10 mouse cellular contexts compared by ENCODE assay signal in genomic region chr12:70544850-70545510, GRCm38 (mm10).
A peak's percentile ranks its signal among the peaks of the same experiment; 100 is the strongest.
DNase-seq lines count a peak whose midpoint lies in the region; ATAC-seq and TF ChIP-seq lines count a peak whose summit lies in the region.
"Had no signal": no experiment of that assay in that cellular context is flagged by ENCODE, and none has a peak within 500 bp of the region (broad histone marks: within the 10 kb centered on the region; RNA-seq: fewer than 3 reads in every experiment).

No protein-coding gene starts in this region.

- no peaks in the 10 kb centered on the region for H3K9me3 ChIP-seq in lung, embryonic 16.5 days (ENCODE audit: control insufficient read depth, low read length)
- H3K9me3 ChIP-seq in forebrain, embryonic 14.5 days (replicated peaks; ENCODE audit: control insufficient read depth, low read length): no peaks in the 10 kb centered on the region
- no peaks in the 10 kb centered on the region for H3K9me3 ChIP-seq in forebrain, embryonic 16.5 days (ENCODE audit: control insufficient read depth, low read length)
- H3K9me3 ChIP-seq: heart, embryonic 13.5 days; neural tube, embryonic 13.5 days had no signal

- H3K27ac ChIP-seq in embryonic fibroblast, embryonic 13.5 days (ENCODE audit: insufficient read depth, low read length): peak overlapping the region; percentile 98
- H3K27ac ChIP-seq in lung, embryonic 16.5 days (ENCODE audit: low read length): no peak overlapping the region
- H3K27ac ChIP-seq in forebrain, embryonic 14.5 days (ENCODE audit: low read depth, low read length): no peak overlapping the region
- H3K27ac ChIP-seq in forebrain, embryonic 16.5 days (ENCODE audit: low read length): no peak overlapping the region
- H3K27ac ChIP-seq: heart, embryonic 13.5 days; neural tube, embryonic 13.5 days had no signal

- ATAC-seq in lung, embryonic 16.5 days (ENCODE audit: low read depth): peak; percentile 53; the same call in 1 of the 2 replicates
- ATAC-seq in forebrain, embryonic 14.5 days: no peak
- no peak for ATAC-seq in forebrain, embryonic 16.5 days

- H3K4me1 ChIP-seq in embryonic fibroblast, embryonic 13.5 days (ENCODE audit: control insufficient read depth, insufficient read depth, low read length): peaks cover 19% of the 10 kb centered on the region
- H3K4me1 ChIP-seq in lung, embryonic 16.5 days (replicated peaks; ENCODE audit: control insufficient read depth, insufficient read depth, low read length): peaks cover 21% of the 10 kb centered on the region
- peaks cover 8% of the 10 kb centered on the region for H3K4me1 ChIP-seq in forebrain, embryonic 14.5 days (ENCODE audit: control insufficient read depth, insufficient read depth, low read length)
- H3K4me1 ChIP-seq in forebrain, embryonic 16.5 days (replicated peaks; ENCODE audit: control insufficient read depth, insufficient read depth, low read length): peaks cover 11% of the 10 kb centered on the region

- H3K36me3 ChIP-seq in lung, embryonic 16.5 days (ENCODE audit: control insufficient read depth, insufficient read depth, low read length): no peaks in the 10 kb centered on the region
- no peaks in the 10 kb centered on the region for H3K36me3 ChIP-seq in forebrain, embryonic 14.5 days (ENCODE audit: control insufficient read depth, insufficient read depth, low read length)
- H3K36me3 ChIP-seq in forebrain, embryonic 16.5 days (ENCODE audit: control insufficient read depth, insufficient read depth): no peaks in the 10 kb centered on the region
- H3K36me3 ChIP-seq: heart, embryonic 13.5 days; neural tube, embryonic 13.5 days had no signal

- TF ChIP-seq POLR2A in embryonic fibroblast, embryonic 13.5 days (IDR thresholded peaks at IDR 0.05; ENCODE audit: low read depth, low read length): peak; percentile 42; the same call in 1 of the 2 replicates

- WGBS in lung, embryonic 16.5 days: 44% methylated on average over 7 of the region's 7 CpGs
- 68% methylated on average over 7 of the region's 7 CpGs for WGBS in forebrain, embryonic 14.5 days
- 63% methylated on average over 7 of the region's 7 CpGs for WGBS in forebrain, embryonic 16.5 days

- no peak overlapping the region for H3K4me2 ChIP-seq in lung, embryonic 16.5 days (ENCODE audit: low read depth, low read length)
- H3K4me2 ChIP-seq in forebrain, embryonic 14.5 days (ENCODE audit: low read length): no peak overlapping the region
- H3K4me2 ChIP-seq in forebrain, embryonic 16.5 days (ENCODE audit: low read length): no peak overlapping the region
- H3K4me2 ChIP-seq: heart, embryonic 13.5 days; neural tube, embryonic 13.5 days had no signal

- no peaks in the 10 kb centered on the region for H3K27me3 ChIP-seq in lung, embryonic 16.5 days (ENCODE audit: control insufficient read depth, insufficient read depth, low read depth, low read length)
- no peaks in the 10 kb centered on the region for H3K27me3 ChIP-seq in forebrain, embryonic 14.5 days (replicated peaks; ENCODE audit: control insufficient read depth, insufficient read depth, low read length)
- H3K27me3 ChIP-seq in forebrain, embryonic 16.5 days (replicated peaks; ENCODE audit: control insufficient read depth, insufficient read depth, low read length): no peaks in the 10 kb centered on the region
- H3K27me3 ChIP-seq: heart, embryonic 13.5 days; neural tube, embryonic 13.5 days had no signal

- no peak overlapping the region for H3K4me3 ChIP-seq in embryonic fibroblast, embryonic 13.5 days (ENCODE audit: insufficient read depth, low read length)
- no peak overlapping the region for H3K4me3 ChIP-seq in lung, embryonic 16.5 days (ENCODE audit: low read length)
- H3K4me3 ChIP-seq in forebrain, embryonic 14.5 days (ENCODE audit: low read depth, low read length): no peak overlapping the region
- no peak overlapping the region for H3K4me3 ChIP-seq in forebrain, embryonic 16.5 days (replicated peaks; ENCODE audit: low read length)
- H3K4me3 ChIP-seq: heart, embryonic 13.5 days; neural tube, embryonic 13.5 days had no signal

- no peak overlapping the region for H3K9ac ChIP-seq in lung, embryonic 16.5 days (ENCODE audit: low read length)
- H3K9ac ChIP-seq in forebrain, embryonic 14.5 days (ENCODE audit: low read length): no peak overlapping the region
- H3K9ac ChIP-seq in forebrain, embryonic 16.5 days (replicated peaks; ENCODE audit: low read depth, low read length): no peak overlapping the region
- H3K9ac ChIP-seq: heart, embryonic 13.5 days; neural tube, embryonic 13.5 days had no signal

- no peak for TF ChIP-seq CTCF in embryonic fibroblast, embryonic 13.5 days (IDR thresholded peaks at IDR 0.05; ENCODE audit: borderline replicate concordance, insufficient read depth, low read length)

- DNase-seq in frontal cortex, adult 2 months (ENCODE audit: extremely low spot score in 1 of 2, low spot score in 1 of 2): peak; percentile 13 to 65
- no peak for DNase-seq in frontal cortex, postnatal 10 days (ENCODE audit: low spot score in 2 of 2)
- DNase-seq in 3T3-L1 (ENCODE audit: low read depth, low spot score): peak; percentile 76
- DNase-seq in forebrain, embryonic 14.5 days (ENCODE audit: low spot score): no peak
- no peak for DNase-seq in layer of hippocampus, adult 8-10 months (ENCODE audit: low spot score in 2 of 2)

Comparison
In these comparisons a context has a peak if more than half of its experiments do, and no peak if none do; other contexts are left out.
1. DNase-seq: peak in frontal cortex, adult 2 months (2 of 2) and 3T3-L1 (single experiment); none in frontal cortex, postnatal 10 days (0 of 2), forebrain, embryonic 14.5 days (single experiment) and layer of hippocampus, adult 8-10 months (0 of 2).